Mouse (Mus musculus) hindbrain, embryonic 12.5 days (tissue): Measurements from ENCODE around the gene Atpaf2. TPM values are rescaled to one million over a fixed set of nuclear protein-coding genes. Genes with fewer than 3 reads are reported as not detected.
"Not testable (repeated sequence)": the region's sequence is repeated elsewhere in the genome, so short reads cannot be mapped to it uniquely, and the experiment has no call there.

Source experiments
- ATAC-seq: fragments of 200-750 bp; cut with Nextera tagmentation; 2 replicates; pipeline ENCODE4 v1.8.0; 2017; ENCODE audit warnings: moderate TSS enrichment; ENCODE audit not compliant: low FRiP score
- H3K27ac ChIP-seq: fragments of 300-500 bp; sonication (generic); 2 replicates; pipeline ENCODE4 v1.5.1; 2016; ENCODE audit warnings: mild to moderate bottlenecking
- H3K27me3 ChIP-seq: fragments of 300-500 bp; sonication (generic); 2 replicates; pipeline ENCODE4 v1.6.1; 2016; ENCODE audit warnings: mild to moderate bottlenecking
- H3K36me3 ChIP-seq: fragments of 300-500 bp; sonication (generic); 2 replicates; pipeline ENCODE4 v1.6.1; 2016; ENCODE audit warnings: mild to moderate bottlenecking
- H3K4me1 ChIP-seq: fragments of 300-500 bp; sonication (generic); 2 replicates; pipeline ENCODE4 v1.6.1; 2016
- H3K4me2 ChIP-seq: fragments of 300-500 bp; sonication (generic); replicated peaks from 2 replicates; pipeline ENCODE4 v1.6.1; 2016; ENCODE audit warnings: mild to moderate bottlenecking
- H3K4me3 ChIP-seq: fragments of 300-500 bp; sonication (generic); 2 replicates; pipeline ENCODE4 v1.5.1; 2016; ENCODE audit warnings: mild to moderate bottlenecking
- H3K9ac ChIP-seq: fragments of 300-500 bp; sonication (generic); 2 replicates; pipeline ENCODE4 v1.6.1; 2016; ENCODE audit warnings: mild to moderate bottlenecking, moderate library complexity
- H3K9me3 ChIP-seq: fragments of 300-500 bp; sonication (generic); replicated peaks from 2 replicates; pipeline ENCODE4 v1.6.1; 2016; ENCODE audit warnings: mild to moderate bottlenecking
- WGBS: fragments of 180-500 bp; shearing (Covaris S2); methylation state at CpG from one replicate; pipeline ENCODE4 v1.1.7; 2016; 5-methylcytosine and 5-hydroxymethylcytosine counted together
- polyA plus RNA-seq: library from polyadenylated mRNA; unstranded; fragments of >200 nt; fragmentation: Nextera tagmentation; extraction: Ambion mirVana; gene quantifications from 2 replicates; pipeline ENCODE4 v1.2.1, GENCODE M21; 2016

Gene Atpaf2
- polyA plus RNA-seq, result 37.4 and 38.0 TPM in 2 replicates

- peak; percentile 66 for ATAC-seq
- under 1% methylated on average over 39 of the region's 39 CpGs for WGBS
These were observed at the start of gene Atpaf2 for GRCm38 (mm10) chr11:60417717-60418472. Gene Atpaf2 (minus strand): TSS chr11:60418457.

GRCm38 (mm10) chr11:60465943-60466380, 47.7 kb upstream of the Atpaf2 start:
- H3K36me3 ChIP-seq, result peaks cover 89% of the 10 kb centered on the region

More at GRCm38 (mm10) chr11:60417717-60418472, at the start of gene Atpaf2:
- peaks cover 30% of the 10 kb centered on the region for H3K4me1 ChIP-seq
- H3K27ac ChIP-seq, result peak within 1 kb of the TSS; percentile 82
- H3K36me3 ChIP-seq, result no peaks in the 10 kb centered on the region
- H3K4me2 ChIP-seq, result peak within 1 kb of the TSS; percentile 86
- H3K9ac ChIP-seq, result peak within 1 kb of the TSS; percentile 96
- H3K9me3 ChIP-seq, result no peaks in the 10 kb centered on the region
- peak within 1 kb of the TSS; percentile 89 for H3K4me3 ChIP-seq
- no peaks in the 10 kb centered on the region for H3K27me3 ChIP-seq

GRCm38 (mm10) chr11:60457973-60458372, 39.7 kb upstream of the Atpaf2 start:
- Histone ChIP-seq H3K4me1 (peaks cover 11% of the 10 kb centered on the region), H3K9me3 (no peaks in the 10 kb centered on the region), H3K27ac (no peak overlapping the region), H3K27me3 (no peaks in the 10 kb centered on the region), H3K36me3 (peaks cover 68% of the 10 kb centered on the region), H3K9ac (no peak overlapping the region), H3K4me2 (no peak overlapping the region), H3K4me3 (no peak overlapping the region)
- no peak for ATAC-seq
- 89% methylated on average over 1 of the region's 1 CpGs for WGBS

More at GRCm38 (mm10) chr11:60465943-60466380, 47.7 kb upstream of the Atpaf2 start:
- no peaks in the 10 kb centered on the region for H3K27me3 ChIP-seq
- no peaks in the 10 kb centered on the region for H3K4me1 ChIP-seq
- H3K9ac ChIP-seq, result no peak overlapping the region
- no peak overlapping the region for H3K4me2 ChIP-seq
- H3K27ac ChIP-seq, result no peak overlapping the region
- no peaks in the 10 kb centered on the region for H3K9me3 ChIP-seq
- H3K4me3 ChIP-seq, result no peak overlapping the region
- whole genome bisulfite sequencing, result 90% methylated on average over 2 of the region's 2 CpGs
- no peak for ATAC-seq

- H3K4me2 ChIP-seq, result peak overlapping the region; percentile 94
- ATAC-seq, result peak; percentile 57
These were observed 36.5 kb upstream of the Atpaf2 start for GRCm38 (mm10) chr11:60454745-60455087.

GRCm38 (mm10) chr11:60454080-60454744, 36.0 kb upstream of the Atpaf2 start, which contains the start of gene Drg2:
Gene Drg2 (plus strand): TSS chr11:60454591.
- Histone ChIP-seq H3K9me3 (no peaks in the 10 kb centered on the region), H3K4me1 (peaks cover 11% of the 10 kb centered on the region), H3K4me2 (peak within 1 kb of the TSS; percentile 94), H3K36me3 (peaks cover 30% of the 10 kb centered on the region), H3K27ac (peak within 1 kb of the TSS; percentile 66; the same call in 1 of the 2 replicates), H3K27me3 (no peaks in the 10 kb centered on the region), H3K4me3 (peak within 1 kb of the TSS; percentile 79), H3K9ac (peak within 1 kb of the TSS; percentile 90)
- WGBS, result 6% methylated on average over 27 of the region's 27 CpGs
- peak; percentile 88 for ATAC-seq

More at GRCm38 (mm10) chr11:60454745-60455087, 36.5 kb upstream of the Atpaf2 start:
- peaks cover 11% of the 10 kb centered on the region for H3K4me1 ChIP-seq
- no peaks in the 10 kb centered on the region for H3K9me3 ChIP-seq
- H3K27ac ChIP-seq, result peak overlapping the region; percentile 66; the same call in 1 of the 2 replicates
- H3K27me3 ChIP-seq, result no peaks in the 10 kb centered on the region
- WGBS, result 2% methylated on average over 17 of the region's 17 CpGs
- H3K9ac ChIP-seq, result peak overlapping the region; percentile 90
- peak overlapping the region; percentile 79 for H3K4me3 ChIP-seq
- H3K36me3 ChIP-seq, result peaks cover 36% of the 10 kb centered on the region

GRCm38 (mm10) chr11:60444007-60444406, 25.8 kb upstream of the Atpaf2 start:
- no peak overlapping the region for H3K4me2 ChIP-seq
- H3K36me3 ChIP-seq, result peaks cover 35% of the 10 kb centered on the region
- H3K27ac ChIP-seq, result no peak overlapping the region
- H3K4me1 ChIP-seq, result no peaks in the 10 kb centered on the region
- no peaks in the 10 kb centered on the region for H3K27me3 ChIP-seq
- H3K9me3 ChIP-seq, result no peaks in the 10 kb centered on the region
- 87% methylated on average over 4 of the region's 4 CpGs for WGBS
- no peak for ATAC-seq
- no peak overlapping the region for H3K4me3 ChIP-seq
- no peak overlapping the region for H3K9ac ChIP-seq

- Histone ChIP-seq H3K9me3 (no peaks in the 10 kb centered on the region), H3K9ac (no peak overlapping the region), H3K4me1 (no peaks in the 10 kb centered on the region), H3K4me2 (no peak overlapping the region), H3K27me3 (no peaks in the 10 kb centered on the region), H3K36me3 (peaks cover 45% of the 10 kb centered on the region), H3K27ac (no peak overlapping the region), H3K4me3 (no peak overlapping the region)
- ATAC-seq, result no peak
- 89% methylated on average over 6 of the region's 6 CpGs for WGBS
These were observed 24.6 kb upstream of the Atpaf2 start for GRCm38 (mm10) chr11:60442896-60443295.

- no peak for ATAC-seq
- Histone ChIP-seq H3K4me1 (no peaks in the 10 kb centered on the region), H3K4me3 (no peak overlapping the region), H3K9me3 (no peaks in the 10 kb centered on the region), H3K4me2 (no peak overlapping the region), H3K27ac (no peak overlapping the region), H3K27me3 (no peaks in the 10 kb centered on the region), H3K36me3 (peaks cover 63% of the 10 kb centered on the region), H3K9ac (no peak overlapping the region)
- 43% methylated on average over 7 of the region's 7 CpGs for WGBS
These were observed 21.9 kb upstream of the Atpaf2 start for GRCm38 (mm10) chr11:60440176-60440575.

- 24% methylated on average over 1 of the region's 1 CpGs for WGBS
- H3K36me3 ChIP-seq, result peaks cover 68% of the 10 kb centered on the region
These were observed 21.4 kb upstream of the Atpaf2 start for GRCm38 (mm10) chr11:60439621-60440020.

GRCm38 (mm10) chr11:60436618-60437017, 18.4 kb upstream of the Atpaf2 start:
- Histone ChIP-seq H3K4me1 (no peaks in the 10 kb centered on the region), H3K27me3 (no peaks in the 10 kb centered on the region), H3K4me2 (no peak overlapping the region), H3K36me3 (peaks cover 65% of the 10 kb centered on the region), H3K4me3 (no peak overlapping the region), H3K27ac (no peak overlapping the region), H3K9me3 (no peaks in the 10 kb centered on the region), H3K9ac (no peak overlapping the region)
- ATAC-seq, result no peak
- 87% methylated on average over 3 of the region's 3 CpGs for WGBS

More at GRCm38 (mm10) chr11:60439621-60440020, 21.4 kb upstream of the Atpaf2 start:
- not testable (repeated sequence) for H3K4me2 ChIP-seq, H3K9ac ChIP-seq, H3K27ac ChIP-seq, H3K27me3 ChIP-seq, H3K9me3 ChIP-seq, H3K4me3 ChIP-seq, H3K4me1 ChIP-seq, ATAC-seq

- H3K9me3 ChIP-seq, result no peaks in the 10 kb centered on the region
- H3K4me3 ChIP-seq, result no peak overlapping the region
- H3K4me2 ChIP-seq, result no peak overlapping the region
- peaks cover 63% of the 10 kb centered on the region for H3K36me3 ChIP-seq
- no peak overlapping the region for H3K27ac ChIP-seq
- H3K27me3 ChIP-seq, result no peaks in the 10 kb centered on the region
- no peak for ATAC-seq
- 94% methylated on average over 1 of the region's 1 CpGs for WGBS
- H3K4me1 ChIP-seq, result no peaks in the 10 kb centered on the region
- no peak overlapping the region for H3K9ac ChIP-seq
These were observed 16.9 kb upstream of the Atpaf2 start for GRCm38 (mm10) chr11:60435133-60435532.

GRCm38 (mm10) chr11:60433501-60433900, 15.2 kb upstream of the Atpaf2 start:
- H3K27me3 ChIP-seq, result no peaks in the 10 kb centered on the region
- H3K4me2 ChIP-seq, result no peak overlapping the region
- no peak overlapping the region for H3K9ac ChIP-seq
- no peak overlapping the region for H3K27ac ChIP-seq
- no peak for ATAC-seq
- H3K4me1 ChIP-seq, result no peaks in the 10 kb centered on the region
- no peaks in the 10 kb centered on the region for H3K9me3 ChIP-seq
- H3K4me3 ChIP-seq, result no peak overlapping the region
- peaks cover 55% of the 10 kb centered on the region for H3K36me3 ChIP-seq
